Comparison of ENCODE assay signal across 14 mouse cellular contexts in genomic region chr1:142956686-142957085, GRCm38 (mm10).
"Had no signal": no experiment of that assay in that cellular context is flagged by ENCODE, and none has a peak within 500 bp of the region (broad histone marks: within the 10 kb centered on the region; RNA-seq: fewer than 3 reads in every experiment).

No protein-coding gene starts in this region.

- DNase-seq: kidney, adult 11 months; kidney, adult 8-10 months; kidney, postnatal 10 days; kidney, postnatal 36 days; layer of hippocampus, postnatal 36 days; liver; liver, embryonic 13.5 days; lung, adult 2 months; lung, postnatal 14 days; lung, postnatal 4 days; right cerebral cortex, postnatal 25 days; spleen, adult 18-20 months; thymus, postnatal 25 days had no signal

- ATAC-seq: midbrain, embryonic 15.5 days had no signal
